Mouse (Mus musculus) heart, postnatal 0 days (tissue): ENCODE data around the gene Dlg4. TPM values are rescaled to one million over a fixed set of nuclear protein-coding genes. Genes with fewer than 3 reads are reported as not detected.

Experiments used
- ATAC-seq: fragments of 200-750 bp; cut with Nextera tagmentation; 2 replicates; pipeline ENCODE4 v1.8.0; 2017; ENCODE audit warnings: low read depth, moderate number of reproducible peaks, moderate library complexity; ENCODE audit not compliant: insufficient read depth
- DNase-seq: peaks from one replicate; pipeline ENCODE4 v3.0.0-alpha.2; 2016; ENCODE audit warnings: low spot score
- H3K27ac ChIP-seq: fragments of 300-500 bp; sonication (generic); 2 replicates; pipeline ENCODE4 v1.5.1; 2014; ENCODE audit warnings: low read depth, mild to moderate bottlenecking
- H3K27me3 ChIP-seq: fragments of 300-500 bp; sonication (generic); 2 replicates; pipeline ENCODE4 v1.6.1; 2014; ENCODE audit warnings: low read length, mixed read lengths; ENCODE audit not compliant: control insufficient read depth, insufficient read depth
- H3K36me3 ChIP-seq: fragments of 300-500 bp; sonication (generic); replicated peaks from 2 replicates; pipeline ENCODE4 v1.6.1; 2014; ENCODE audit warnings: low read length, mixed read lengths; ENCODE audit not compliant: control insufficient read depth, insufficient read depth
- H3K4me1 ChIP-seq: fragments of 300-500 bp; sonication (generic); 2 replicates; pipeline ENCODE4 v1.6.1; 2014; ENCODE audit warnings: antibody characterized with exemption; ENCODE audit not compliant: control insufficient read depth, insufficient read depth
- H3K4me2 ChIP-seq: fragments of 300-500 bp; sonication (generic); 2 replicates; pipeline ENCODE4 v1.6.1; 2014; ENCODE audit warnings: low read depth, mild to moderate bottlenecking, low read length, moderate library complexity
- H3K4me3 ChIP-seq: fragments of 300-500 bp; sonication (generic); 2 replicates; pipeline ENCODE4 v1.5.1; 2014; ENCODE audit warnings: low read depth, low read length
- H3K9ac ChIP-seq: fragments of 300-500 bp; sonication (generic); replicated peaks from 2 replicates; pipeline ENCODE4 v1.6.1; 2014; ENCODE audit warnings: low read depth, low read length, mixed read lengths
- H3K9me3 ChIP-seq: fragments of 300-500 bp; sonication (generic); replicated peaks from 2 replicates; pipeline ENCODE4 v1.6.1; 2016; ENCODE audit warnings: low read length; ENCODE audit not compliant: control insufficient read depth
- CTCF ChIP-seq: IDR thresholded peaks from 2 replicates; pipeline ENCODE4 v1.5.1; 2016; ENCODE audit warnings: antibody characterized with exemption, control low read depth, low read depth
- EP300 ChIP-seq: IDR thresholded peaks from 2 replicates; pipeline ENCODE4 v1.6.1; 2016; ENCODE audit warnings: antibody characterized with exemption, low read depth
- WGBS: fragments of 180-500 bp; shearing (Covaris S2); extraction: QIAGEN DNeasy Blood & Tissue Kit; methylation state at CpG from one replicate; pipeline ENCODE4 v1.1.7; 2014; 5-methylcytosine and 5-hydroxymethylcytosine counted together
- polyA plus RNA-seq: library from polyadenylated mRNA; unstranded; fragments of >200 nt; fragmentation: Nextera tagmentation; extraction: Ambion mirVana; gene quantifications from 2 replicates; pipeline ENCODE4 v1.2.1, GENCODE M21; 2015
- total RNA-seq: library from RNA; depleted of rRNA; stranded (reverse); fragments of >200 nt; gene quantifications from 2 replicates; pipeline ENCODE4 v1.2.3, GENCODE M21; 2014; ENCODE audit warnings: low replicate concordance

The Dlg4 gene
- total and polyA plus RNA-seq, 2 experiments from 2014 or later, result 2.2 to 10.3 TPM

DNA sequence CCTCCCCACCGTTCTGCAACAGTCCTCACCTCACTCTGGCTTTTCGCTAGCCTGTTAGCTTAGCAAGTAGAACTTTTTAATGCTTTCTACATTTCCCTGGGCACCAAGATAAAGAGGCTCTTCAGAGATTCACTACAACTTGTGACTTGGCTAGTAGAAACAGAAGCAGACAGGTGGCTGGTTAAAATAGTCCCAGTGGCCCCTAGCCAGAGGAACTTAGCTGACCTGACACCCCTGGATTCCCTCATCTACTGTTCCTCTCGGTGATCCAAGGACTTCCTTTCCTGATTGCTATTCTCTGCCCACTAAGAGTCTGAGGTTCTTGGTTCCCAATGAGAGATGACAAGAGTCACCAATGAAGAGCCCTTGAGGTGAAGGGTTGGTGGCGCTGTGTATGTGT lies 33.4 kb upstream of the Dlg4 start:
- no peak for TF ChIP-seq EP300
- TF ChIP-seq CTCF, result no peak
- Histone ChIP-seq H3K4me2 (peak overlapping the region; percentile 96), H3K36me3 (peaks cover 43% of the 10 kb centered on the region), H3K4me3 (peak overlapping the region; percentile 99), H3K4me1 (peaks cover 25% of the 10 kb centered on the region), H3K9ac (peak overlapping the region; percentile 100), H3K9me3 (no peaks in the 10 kb centered on the region), H3K27ac (peak overlapping the region; percentile 100), H3K27me3 (no peaks in the 10 kb centered on the region)
- ATAC-seq (no peak), DNase-seq (no peak)
- 62% methylated on average over 4 of the region's 4 CpGs for WGBS

DNA sequence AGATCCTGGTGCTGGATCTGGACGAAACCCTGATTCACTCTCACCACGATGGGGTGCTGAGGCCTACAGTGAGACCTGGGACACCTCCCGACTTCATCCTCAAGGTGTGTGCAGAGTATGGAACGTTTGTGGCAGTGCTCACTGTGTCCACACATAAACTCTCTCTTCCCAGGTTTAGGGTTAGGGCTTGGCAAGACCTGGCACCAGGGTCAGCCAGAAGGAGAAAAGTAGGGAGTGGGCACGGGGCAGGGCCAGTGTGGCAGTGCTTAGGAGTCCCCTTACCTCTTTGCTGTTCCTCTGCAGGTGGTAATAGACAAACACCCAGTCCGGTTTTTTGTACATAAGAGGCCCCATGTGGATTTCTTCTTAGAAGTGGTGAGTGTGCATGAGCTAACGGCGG lies 32.3 kb upstream of the Dlg4 start:
- Histone ChIP-seq H3K4me2 (no peak overlapping the region), H3K27me3 (no peaks in the 10 kb centered on the region), H3K4me1 (peaks cover 23% of the 10 kb centered on the region), H3K4me3 (no peak overlapping the region), H3K9ac (no peak overlapping the region; the same call in 1 of the 2 replicates), H3K36me3 (peaks cover 52% of the 10 kb centered on the region), H3K27ac (no peak overlapping the region), H3K9me3 (no peaks in the 10 kb centered on the region)
- ATAC-seq, result no peak
- WGBS, result 86% methylated on average over 8 of the region's 8 CpGs
- TF ChIP-seq CTCF, result no peak
- no peak for TF ChIP-seq EP300
- no peak for DNase-seq

DNA sequence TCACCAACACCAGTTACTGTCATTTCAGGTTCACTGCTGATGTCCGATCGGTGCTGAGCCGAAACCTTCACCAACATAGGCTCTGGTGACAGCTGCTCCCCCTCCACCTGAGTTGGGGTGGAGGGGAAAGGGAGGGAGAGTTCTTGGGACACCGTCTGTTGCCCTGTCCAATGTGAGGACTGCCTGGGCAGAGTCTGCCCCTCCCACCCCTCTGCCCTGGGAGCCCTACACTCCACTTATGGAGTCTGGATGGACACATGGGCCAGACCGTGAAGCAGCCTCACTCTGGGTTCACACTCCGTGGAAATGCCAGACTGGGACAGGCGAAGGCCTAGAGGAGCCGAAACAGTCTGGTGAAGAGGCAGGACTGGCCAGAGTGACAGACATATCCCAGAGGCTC lies 26.8 kb upstream of the Dlg4 start:
- peak overlapping the region; percentile 94 for H3K27ac ChIP-seq
- H3K9me3 ChIP-seq, result no peaks in the 10 kb centered on the region
- TF ChIP-seq CTCF, result no peak
- TF ChIP-seq EP300, result no peak
- DNase-seq (no peak), ATAC-seq (no peak)
- peaks cover 11% of the 10 kb centered on the region for H3K4me1 ChIP-seq
- H3K9ac ChIP-seq, result no peak overlapping the region; the same call in 1 of the 2 replicates
- no peak overlapping the region for H3K4me3 ChIP-seq
- WGBS, result 74% methylated on average over 8 of the region's 8 CpGs
- H3K4me2 ChIP-seq, result no peak overlapping the region
- H3K27me3 ChIP-seq, result no peaks in the 10 kb centered on the region
- H3K36me3 ChIP-seq, result peaks cover 66% of the 10 kb centered on the region

DNA sequence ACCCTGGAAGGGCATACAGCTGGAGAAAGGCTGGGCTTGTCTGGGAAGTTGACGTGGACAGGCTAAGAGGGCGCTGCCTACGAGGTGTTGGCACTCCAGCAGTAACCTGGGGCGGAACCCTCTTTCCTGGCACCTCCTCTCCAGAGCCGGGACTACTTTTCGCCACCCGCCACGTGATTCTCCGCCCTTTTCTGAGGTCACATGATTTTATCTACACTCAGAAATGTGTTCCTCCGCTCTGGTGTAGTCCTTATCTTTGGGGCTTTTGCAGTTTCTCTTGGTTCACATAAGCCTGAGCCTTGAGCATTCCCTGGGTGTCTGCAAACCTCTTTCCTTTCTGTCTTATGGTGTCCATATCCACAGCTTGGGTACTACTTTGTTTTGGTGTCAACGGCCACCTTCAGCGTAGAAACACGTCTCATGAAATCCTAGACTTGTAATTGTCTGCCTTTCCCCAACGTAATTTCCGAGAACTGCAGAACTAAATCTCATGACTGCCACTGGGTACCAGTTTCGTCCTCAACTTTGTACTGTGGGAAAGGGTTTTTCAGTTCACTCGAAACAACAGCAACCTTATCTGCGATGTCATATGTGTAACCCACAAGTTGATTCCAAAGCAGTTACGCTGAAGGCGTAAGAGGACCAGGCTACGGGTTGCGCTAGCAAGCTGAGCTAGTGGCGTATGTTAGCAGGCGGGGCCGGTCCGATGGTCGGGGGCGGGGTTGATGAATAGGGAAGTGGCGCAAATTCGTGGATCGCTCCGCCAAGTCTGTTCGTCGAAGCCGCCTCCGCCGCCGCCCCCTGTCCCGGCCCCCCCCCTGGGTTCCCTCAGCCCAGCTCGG lies 25.7 kb upstream of the Dlg4 start, which contains the start of gene Gabarap:
TSS of gene Gabarap (plus strand) at position 294 of the 842 bp plus-strand sequence.
- H3K4me2 ChIP-seq, result peak within 1 kb of the TSS; percentile 70
- peak within 1 kb of the TSS; percentile 94 for H3K27ac ChIP-seq
- peaks cover 57% of the 10 kb centered on the region for H3K36me3 ChIP-seq
- peak within 1 kb of the TSS; percentile 64 for H3K4me3 ChIP-seq
- H3K4me1 ChIP-seq, result peaks cover 11% of the 10 kb centered on the region
- under 1% methylated on average over 40 of the region's 40 CpGs for WGBS
- peak; percentile 74 for ATAC-seq
- TF ChIP-seq EP300 (peak; percentile 60; the same call in 1 of the 2 replicates), CTCF (0 out of 2 replicates have a peak, but pooled peaks have one; percentile 17)
- H3K27me3 ChIP-seq, result no peaks in the 10 kb centered on the region
- H3K9ac ChIP-seq, result peak within 1 kb of the TSS; percentile 85
- no peaks in the 10 kb centered on the region for H3K9me3 ChIP-seq
- DNase-seq, result peak; percentile 98

DNA sequence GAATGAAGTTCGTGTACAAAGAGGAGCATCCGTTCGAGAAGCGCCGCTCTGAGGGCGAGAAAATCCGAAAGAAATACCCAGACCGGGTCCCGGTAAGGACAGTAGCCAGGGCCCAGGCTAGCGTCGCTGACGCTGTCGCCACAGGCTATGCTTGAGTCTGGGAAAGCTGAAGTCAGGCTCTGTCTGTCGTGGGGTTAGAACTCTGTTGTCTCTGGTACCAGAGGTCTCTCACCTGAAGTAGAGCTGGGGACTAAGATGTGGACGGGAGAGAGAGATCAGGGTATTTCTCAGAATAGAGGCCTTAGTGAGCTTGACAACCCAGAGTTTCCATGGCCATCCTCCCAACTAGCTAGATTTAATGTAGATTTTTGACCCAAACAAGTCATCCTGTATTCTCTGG lies 25.0 kb upstream of the Dlg4 start:
- no peak for DNase-seq
- peak overlapping the region; percentile 94 for H3K27ac ChIP-seq
- no peak; the same call in 1 of the 2 replicates for ATAC-seq
- H3K4me3 ChIP-seq, result peak overlapping the region; percentile 64
- no peaks in the 10 kb centered on the region for H3K9me3 ChIP-seq
- no peaks in the 10 kb centered on the region for H3K27me3 ChIP-seq
- peaks cover 51% of the 10 kb centered on the region for H3K36me3 ChIP-seq
- peaks cover 11% of the 10 kb centered on the region for H3K4me1 ChIP-seq
- no peak for TF ChIP-seq EP300
- no peak for TF ChIP-seq CTCF
- 1% methylated on average over 15 of the region's 15 CpGs for WGBS
- peak overlapping the region; percentile 70 for H3K4me2 ChIP-seq
- H3K9ac ChIP-seq, result peak overlapping the region; percentile 85
